Mouse (Mus musculus) heart, embryonic 13.5 days (tissue): ENCODE measurements at regions not wholly inside any gene's neighbourhood (a gene's known extent, or its start where the extent isn't known, plus 50 kb on each side); places are given as distances from the start of the nearest gene placed in this dataset.
"Not testable (repeated sequence)": the region's sequence is repeated elsewhere in the genome, so short reads cannot be mapped to it uniquely, and the experiment has no call there.

Experiments used
- ATAC-seq: fragments of 200-750 bp; cut with Nextera tagmentation; 2 replicates; pipeline ENCODE4 v1.8.0; 2017; ENCODE audit warnings: moderate TSS enrichment; ENCODE audit not compliant: insufficient number of reproducible peaks, low FRiP score, low TSS enrichment; ENCODE audit errors: extremely low read depth
- H3K27ac ChIP-seq: fragments of 300-500 bp; sonication (generic); replicated peaks from 2 replicates; pipeline ENCODE4 v1.5.1; 2015; ENCODE audit warnings: moderate library complexity, mild to moderate bottlenecking, inconsistent platforms
- H3K27me3 ChIP-seq: fragments of 300-500 bp; sonication (generic); replicated peaks from 2 replicates; pipeline ENCODE4 v1.6.1; 2015; ENCODE audit warnings: mild to moderate bottlenecking, inconsistent platforms
- H3K36me3 ChIP-seq: fragments of 300-500 bp; sonication (generic); 2 replicates; pipeline ENCODE4 v1.6.1; 2015; ENCODE audit warnings: mild to moderate bottlenecking, inconsistent platforms
- H3K4me1 ChIP-seq: fragments of 300-500 bp; sonication (generic); 2 replicates; pipeline ENCODE4 v1.6.1; 2015; ENCODE audit warnings: inconsistent platforms
- H3K4me2 ChIP-seq: fragments of 300-500 bp; sonication (generic); 2 replicates; pipeline ENCODE4 v1.6.1; 2015; ENCODE audit warnings: inconsistent platforms, mild to moderate bottlenecking, moderate library complexity
- H3K4me3 ChIP-seq: fragments of 300-500 bp; sonication (generic); 2 replicates; pipeline ENCODE4 v1.5.1; 2015; ENCODE audit warnings: moderate library complexity, mild to moderate bottlenecking, inconsistent platforms
- H3K9ac ChIP-seq: fragments of 300-500 bp; sonication (generic); 2 replicates; pipeline ENCODE4 v1.6.1; 2015; ENCODE audit warnings: inconsistent platforms, mild to moderate bottlenecking, moderate library complexity
- H3K9me3 ChIP-seq: fragments of 300-500 bp; sonication (generic); 2 replicates; pipeline ENCODE4 v1.6.1; 2016; ENCODE audit warnings: inconsistent platforms
- WGBS: fragments of 180-500 bp; shearing (Covaris S2); methylation state at CpG from one replicate; pipeline ENCODE4 v1.1.7; 2015; ENCODE audit warnings: mixed read lengths; 5-methylcytosine and 5-hydroxymethylcytosine counted together

- 73% methylated on average over 9 of the region's 9 CpGs for WGBS
- not testable (repeated sequence) for H3K4me1 ChIP-seq, H3K9me3 ChIP-seq, H3K9ac ChIP-seq, ATAC-seq, H3K27me3 ChIP-seq
- Histone ChIP-seq H3K4me2 (peak overlapping the region; percentile 57), H3K27ac (0 out of 2 replicates have a peak overlapping the region, but pooled peaks have one; percentile 8), H3K4me3 (peak overlapping the region; percentile 38), H3K36me3 (peaks cover 34% of the 10 kb centered on the region)
Observed at GRCm38 (mm10) chrX:50602461-50602875, 174.2 kb upstream of the Olfr1324 start.

GRCm38 (mm10) chrX:50600262-50600661, 172.0 kb upstream of the Olfr1324 start:
- not testable (repeated sequence) for ATAC-seq, H3K27ac ChIP-seq, H3K9ac ChIP-seq, H3K27me3 ChIP-seq, H3K9me3 ChIP-seq, H3K4me1 ChIP-seq
- peaks cover 37% of the 10 kb centered on the region for H3K36me3 ChIP-seq
- H3K4me2 ChIP-seq, result peak overlapping the region; percentile 58
- WGBS, result 64% methylated on average over 3 of the region's 3 CpGs
- peak overlapping the region; percentile 42 for H3K4me3 ChIP-seq

- Histone ChIP-seq H3K27ac (no peak overlapping the region), H3K9me3 (no peaks in the 10 kb centered on the region), H3K4me2 (peak overlapping the region; percentile 58), H3K27me3 (no peaks in the 10 kb centered on the region), H3K4me1 (no peaks in the 10 kb centered on the region), H3K4me3 (peak overlapping the region; percentile 42), H3K36me3 (peaks cover 38% of the 10 kb centered on the region), H3K9ac (peak overlapping the region; percentile 40; the same call in 1 of the 2 replicates)
- WGBS, result 75% methylated on average over 4 of the region's 4 CpGs
- ATAC-seq, result no peak
Observed at GRCm38 (mm10) chrX:50599780-50600179, 171.5 kb upstream of the Olfr1324 start.

GRCm38 (mm10) chrX:50597626-50598025, 169.3 kb upstream of the Olfr1324 start:
- H3K9ac ChIP-seq, result 0 out of 2 replicates have a peak overlapping the region, but pooled peaks have one; percentile 19
- H3K27me3 ChIP-seq, ATAC-seq, H3K4me1 ChIP-seq, H3K9me3 ChIP-seq, H3K27ac ChIP-seq: not testable (repeated sequence)
- peak overlapping the region; percentile 47 for H3K4me2 ChIP-seq
- WGBS, result 84% methylated on average over 3 of the region's 3 CpGs
- H3K4me3 ChIP-seq, result peak overlapping the region; percentile 36; the same call in 1 of the 2 replicates
- H3K36me3 ChIP-seq, result peaks cover 51% of the 10 kb centered on the region

- Histone ChIP-seq H3K4me2 (peak overlapping the region; percentile 47), H3K27me3 (no peaks in the 10 kb centered on the region), H3K4me3 (peak overlapping the region; percentile 36; the same call in 1 of the 2 replicates), H3K4me1 (no peaks in the 10 kb centered on the region), H3K9ac (0 out of 2 replicates have a peak overlapping the region, but pooled peaks have one; percentile 19), H3K27ac (no peak overlapping the region), H3K9me3 (no peaks in the 10 kb centered on the region), H3K36me3 (peaks cover 51% of the 10 kb centered on the region)
- ATAC-seq, result no peak
- 73% methylated on average over 6 of the region's 6 CpGs for WGBS
Observed at GRCm38 (mm10) chrX:50597105-50597504, 168.8 kb upstream of the Olfr1324 start.

DNA sequence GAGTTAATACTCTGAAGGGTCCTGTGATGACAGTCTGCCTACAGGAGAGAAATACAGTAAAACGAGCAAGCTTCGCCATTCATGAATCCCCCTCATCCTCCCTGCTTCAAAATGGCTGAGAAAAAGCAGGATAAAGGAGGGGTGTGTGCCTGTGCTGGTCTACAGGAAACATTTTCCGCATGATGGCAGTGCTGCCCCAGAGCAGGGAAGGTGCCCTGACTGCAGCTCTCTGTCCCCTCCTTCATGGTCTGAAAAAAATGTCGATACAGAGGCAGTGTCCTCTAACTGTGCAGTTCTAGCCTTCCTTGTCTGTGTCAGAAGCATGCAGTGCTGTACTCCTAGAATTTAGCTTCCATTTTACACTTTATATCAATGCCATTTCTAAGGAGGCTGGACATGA, 166.7 kb upstream of the Olfr1324 start:
- not testable (repeated sequence) for H3K4me3 ChIP-seq, H3K9ac ChIP-seq, H3K4me2 ChIP-seq, H3K27me3 ChIP-seq, H3K27ac ChIP-seq, H3K9me3 ChIP-seq, ATAC-seq, H3K4me1 ChIP-seq
- H3K36me3 ChIP-seq, result peaks cover 65% of the 10 kb centered on the region
- WGBS, result 81% methylated on average over 4 of the region's 4 CpGs

DNA sequence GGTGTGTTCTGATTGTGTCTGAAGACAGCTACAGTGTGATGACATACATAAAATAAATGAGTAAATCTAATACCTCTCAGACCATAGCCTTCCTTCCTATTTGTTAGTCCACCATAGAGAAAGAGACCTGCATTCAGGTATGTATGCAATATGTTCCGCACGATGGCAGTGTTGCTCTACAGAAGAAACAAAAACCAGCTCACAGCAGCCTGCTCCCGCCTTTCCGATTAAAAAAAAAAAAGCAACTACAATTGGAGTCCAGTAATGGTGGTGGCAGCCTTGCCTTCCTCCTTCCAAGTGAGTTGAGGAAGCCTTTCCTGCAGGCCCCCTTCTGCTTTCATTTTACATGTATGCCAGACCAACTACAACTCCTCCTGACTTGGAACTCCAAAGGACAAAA, 163.2 kb upstream of the Olfr1324 start:
- no peak for ATAC-seq
- no peak overlapping the region for H3K4me3 ChIP-seq
- no peak overlapping the region for H3K27ac ChIP-seq

DNA sequence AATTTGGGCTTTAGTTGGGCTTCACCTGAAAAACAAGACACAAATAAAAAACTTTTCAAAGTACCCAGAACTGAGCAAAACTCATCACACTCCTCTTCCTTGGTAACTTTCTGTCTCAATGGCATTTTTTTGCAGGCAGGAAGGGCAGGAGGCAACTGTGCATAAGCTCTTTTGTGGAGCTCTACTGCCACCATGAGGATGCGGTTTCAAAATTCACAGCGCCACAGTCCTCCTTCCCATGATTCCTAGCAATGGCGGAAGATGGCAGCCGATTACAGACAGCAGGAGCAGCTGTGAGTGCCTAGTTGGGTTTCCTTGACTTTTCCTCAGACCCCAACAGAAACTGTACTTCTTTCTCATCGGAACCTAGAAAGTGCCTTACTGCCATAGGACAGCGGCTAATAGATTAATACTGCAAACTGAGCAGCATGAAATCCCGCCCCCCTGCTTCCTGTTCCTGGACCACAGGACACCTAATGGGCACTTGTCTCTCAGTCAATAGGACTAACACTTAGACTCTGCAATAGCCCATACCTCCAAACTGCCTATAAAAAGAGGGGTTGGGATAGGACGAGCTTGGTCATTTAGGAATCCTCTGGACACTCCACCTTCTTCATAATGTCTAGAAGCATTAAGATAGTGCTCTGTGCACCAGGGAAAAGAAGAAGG, 162.5 kb upstream of the Olfr1324 start:
- Histone ChIP-seq H3K4me1 (no peaks in the 10 kb centered on the region), H3K9me3 (no peaks in the 10 kb centered on the region), H3K27me3 (no peaks in the 10 kb centered on the region), H3K9ac (no peak overlapping the region), H3K4me2 (peak overlapping the region; percentile 34), H3K4me3 (peak overlapping the region; percentile 34), H3K36me3 (peaks cover 58% of the 10 kb centered on the region), H3K27ac (no peak overlapping the region)
- ATAC-seq, result no peak
- WGBS, result 67% methylated on average over 8 of the region's 8 CpGs

More for the DNA sequence above, 163.2 kb upstream of the Olfr1324 start:
- Histone ChIP-seq H3K4me2 (peak overlapping the region; percentile 34; the same call in 1 of the 2 replicates), H3K4me1 (no peaks in the 10 kb centered on the region), H3K9ac (no peak overlapping the region), H3K9me3 (no peaks in the 10 kb centered on the region), H3K27me3 (no peaks in the 10 kb centered on the region), H3K36me3 (peaks cover 60% of the 10 kb centered on the region)
- 79% methylated on average over 4 of the region's 4 CpGs for WGBS

GRCm38 (mm10) chrX:50588892-50589291, 160.6 kb upstream of the Olfr1324 start:
- no peaks in the 10 kb centered on the region for H3K9me3 ChIP-seq
- no peak overlapping the region for H3K27ac ChIP-seq
- WGBS, result 74% methylated on average over 6 of the region's 6 CpGs
- ATAC-seq, result no peak
- no peak overlapping the region for H3K4me3 ChIP-seq
- H3K27me3 ChIP-seq, result no peaks in the 10 kb centered on the region
- H3K36me3 ChIP-seq, result peaks cover 59% of the 10 kb centered on the region
- no peaks in the 10 kb centered on the region for H3K4me1 ChIP-seq
- H3K9ac ChIP-seq, result no peak overlapping the region
- no peak overlapping the region for H3K4me2 ChIP-seq

DNA sequence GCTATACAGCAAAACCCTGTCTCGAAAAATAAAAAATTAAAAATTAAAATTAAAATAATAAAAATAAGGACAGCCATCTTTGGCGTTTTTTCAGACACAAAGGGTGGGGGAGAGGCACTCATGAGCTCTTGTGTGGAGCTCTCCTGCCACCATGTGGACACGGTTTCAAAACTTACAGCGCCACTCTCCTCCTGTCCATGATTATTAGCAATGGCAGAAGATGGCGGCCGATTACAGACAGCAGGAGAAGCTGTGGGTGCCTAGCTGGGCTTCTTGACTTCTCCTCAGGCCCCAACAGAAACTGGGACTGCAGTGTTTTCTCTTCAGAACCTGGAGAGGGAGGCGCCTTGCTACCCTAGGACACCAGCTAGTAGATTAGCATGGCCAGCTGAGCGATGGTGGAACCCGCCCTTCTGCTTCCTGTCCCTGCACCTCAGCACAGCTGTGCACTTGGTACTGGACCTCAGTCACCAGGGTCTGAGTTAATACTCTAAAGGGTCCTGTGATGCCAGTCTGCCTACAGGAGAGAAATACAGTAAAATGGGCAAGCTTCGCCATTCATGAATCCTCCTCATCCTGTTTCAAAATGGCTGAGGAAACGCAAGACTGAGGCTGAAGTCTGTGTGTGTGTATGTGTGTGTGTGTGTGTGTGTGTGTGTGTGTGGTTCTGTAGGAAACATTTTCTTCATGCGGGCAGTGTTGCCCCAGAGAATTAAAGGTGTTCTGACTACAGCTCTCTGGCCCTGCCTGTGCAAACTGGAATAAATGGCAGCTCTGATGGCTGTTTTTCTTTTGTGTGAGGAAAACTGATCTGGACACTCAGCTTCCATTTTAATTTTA, 155.7 kb upstream of the Olfr1324 start:
- H3K4me3 ChIP-seq, result peak overlapping the region; percentile 32
- no peak for ATAC-seq
- WGBS, result 70% methylated on average over 12 of the region's 12 CpGs
- H3K27me3 ChIP-seq, result no peaks in the 10 kb centered on the region
- peak overlapping the region; percentile 50 for H3K4me2 ChIP-seq
- H3K36me3 ChIP-seq, result peaks cover 47% of the 10 kb centered on the region
- H3K9ac ChIP-seq, result no peak overlapping the region
- H3K4me1 ChIP-seq, result no peaks in the 10 kb centered on the region
- H3K9me3 ChIP-seq, result no peaks in the 10 kb centered on the region
- H3K27ac ChIP-seq, result no peak overlapping the region

- peak overlapping the region; percentile 37 for H3K4me3 ChIP-seq
- H3K9ac ChIP-seq, result peak overlapping the region; percentile 42
- 64% methylated on average over 7 of the region's 7 CpGs for WGBS
- no peaks in the 10 kb centered on the region for H3K27me3 ChIP-seq
- H3K27ac ChIP-seq, result no peak overlapping the region
- no peaks in the 10 kb centered on the region for H3K9me3 ChIP-seq
- ATAC-seq, result no peak
- H3K36me3 ChIP-seq, result peaks cover 44% of the 10 kb centered on the region
- H3K4me2 ChIP-seq, result peak overlapping the region; percentile 52
- H3K4me1 ChIP-seq, result no peaks in the 10 kb centered on the region
Observed at GRCm38 (mm10) chrX:50580200-50580599, 151.9 kb upstream of the Olfr1324 start.
